Mouse (Mus musculus) liver, embryonic 16.5 days (tissue): ENCODE measurements around the gene Syk. TPM values are rescaled to one million over a fixed set of nuclear protein-coding genes. Genes with fewer than 3 reads are reported as not detected.

ENCODE experiments used
- ATAC-seq: fragments of 200-750 bp; cut with Nextera tagmentation; 2 replicates; pipeline ENCODE4 v1.8.0; 2017; ENCODE audit warnings: low read depth, mild to moderate bottlenecking, moderate number of reproducible peaks, moderate library complexity
- H3K27ac ChIP-seq: fragments of 300-500 bp; sonication (generic); 2 replicates; pipeline ENCODE4 v1.5.1; 2014; ENCODE audit warnings: mild to moderate bottlenecking, low read length
- H3K27me3 ChIP-seq: fragments of 300-500 bp; sonication (generic); 2 replicates; pipeline ENCODE4 v1.6.1; 2014; ENCODE audit warnings: low read depth, low read length, mixed read lengths; ENCODE audit not compliant: control insufficient read depth, insufficient read depth
- H3K36me3 ChIP-seq: fragments of 300-500 bp; sonication (generic); 2 replicates; pipeline ENCODE4 v1.6.1; 2014; ENCODE audit warnings: mild to moderate bottlenecking; ENCODE audit not compliant: control insufficient read depth, insufficient read depth
- H3K4me1 ChIP-seq: fragments of 300-500 bp; sonication (generic); 2 replicates; pipeline ENCODE4 v1.6.1; 2014; ENCODE audit warnings: low read depth, low read length, mixed read lengths; ENCODE audit not compliant: control insufficient read depth
- H3K4me2 ChIP-seq: fragments of 300-500 bp; sonication (generic); 2 replicates; pipeline ENCODE4 v1.6.1; 2014; ENCODE audit warnings: low read depth, low read length, mixed read lengths
- H3K4me3 ChIP-seq: fragments of 300-500 bp; sonication (generic); 2 replicates; pipeline ENCODE4 v1.5.1; 2014; ENCODE audit warnings: low read depth, mild to moderate bottlenecking, low read length
- H3K9ac ChIP-seq: fragments of 300-500 bp; sonication (generic); 2 replicates; pipeline ENCODE4 v1.6.1; 2014; ENCODE audit warnings: low read depth, low read length
- H3K9me3 ChIP-seq: fragments of 300-500 bp; sonication (generic); replicated peaks from 2 replicates; pipeline ENCODE4 v1.6.1; 2016; ENCODE audit warnings: low read length; ENCODE audit not compliant: control insufficient read depth
- WGBS: fragments of 180-500 bp; shearing (Covaris S2); extraction: QIAGEN DNeasy Blood & Tissue Kit; methylation state at CpG from one replicate; pipeline ENCODE4 v1.1.7; 2014; ENCODE audit not compliant: insufficient replicate concordance; 5-methylcytosine and 5-hydroxymethylcytosine counted together
- polyA plus RNA-seq: library from polyadenylated mRNA; unstranded; fragments of >200 nt; fragmentation: Nextera tagmentation; extraction: Ambion mirVana; gene quantifications from 2 replicates; pipeline ENCODE4 v1.2.1, GENCODE M21; 2015

The Syk gene
- polyA plus RNA-seq, 1 experiment from 2014 or later: 5.9 TPM

DNA sequence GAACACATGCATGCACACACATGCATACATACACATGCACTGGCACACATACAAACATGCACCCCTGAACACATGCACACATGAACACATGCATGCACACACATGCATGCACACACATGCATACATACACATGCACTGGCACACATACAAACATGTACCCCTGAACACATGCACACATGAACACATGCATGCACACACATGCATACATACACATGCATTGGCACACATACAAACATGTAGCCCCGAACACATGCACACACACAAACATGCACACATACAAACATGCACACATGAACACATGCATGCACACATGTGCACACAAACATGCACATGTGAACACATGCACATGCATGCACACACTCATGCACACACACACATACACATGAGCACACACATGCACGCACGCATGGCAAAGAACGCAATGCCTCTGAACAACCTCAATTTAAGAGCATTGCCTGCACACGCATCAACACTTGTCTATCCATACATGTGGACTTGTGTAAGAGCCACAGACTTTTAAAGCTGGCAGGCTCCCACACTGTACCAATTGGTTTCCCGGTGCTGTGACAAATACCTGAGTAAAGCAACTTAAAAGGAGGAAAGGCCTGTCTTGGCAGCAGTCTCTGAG is 66.9 kb downstream of the Syk start:
- no peaks in the 10 kb centered on the region for H3K36me3 ChIP-seq
- no peak overlapping the region for H3K4me2 ChIP-seq
- no peak for ATAC-seq
- no peak overlapping the region for H3K4me3 ChIP-seq
- H3K9me3 ChIP-seq: no peaks in the 10 kb centered on the region
- no peak overlapping the region for H3K27ac ChIP-seq
- WGBS: 83% methylated on average over 6 of the region's 6 CpGs
- no peaks in the 10 kb centered on the region for H3K4me1 ChIP-seq
- H3K27me3 ChIP-seq: no peaks in the 10 kb centered on the region
- no peak overlapping the region for H3K9ac ChIP-seq

DNA sequence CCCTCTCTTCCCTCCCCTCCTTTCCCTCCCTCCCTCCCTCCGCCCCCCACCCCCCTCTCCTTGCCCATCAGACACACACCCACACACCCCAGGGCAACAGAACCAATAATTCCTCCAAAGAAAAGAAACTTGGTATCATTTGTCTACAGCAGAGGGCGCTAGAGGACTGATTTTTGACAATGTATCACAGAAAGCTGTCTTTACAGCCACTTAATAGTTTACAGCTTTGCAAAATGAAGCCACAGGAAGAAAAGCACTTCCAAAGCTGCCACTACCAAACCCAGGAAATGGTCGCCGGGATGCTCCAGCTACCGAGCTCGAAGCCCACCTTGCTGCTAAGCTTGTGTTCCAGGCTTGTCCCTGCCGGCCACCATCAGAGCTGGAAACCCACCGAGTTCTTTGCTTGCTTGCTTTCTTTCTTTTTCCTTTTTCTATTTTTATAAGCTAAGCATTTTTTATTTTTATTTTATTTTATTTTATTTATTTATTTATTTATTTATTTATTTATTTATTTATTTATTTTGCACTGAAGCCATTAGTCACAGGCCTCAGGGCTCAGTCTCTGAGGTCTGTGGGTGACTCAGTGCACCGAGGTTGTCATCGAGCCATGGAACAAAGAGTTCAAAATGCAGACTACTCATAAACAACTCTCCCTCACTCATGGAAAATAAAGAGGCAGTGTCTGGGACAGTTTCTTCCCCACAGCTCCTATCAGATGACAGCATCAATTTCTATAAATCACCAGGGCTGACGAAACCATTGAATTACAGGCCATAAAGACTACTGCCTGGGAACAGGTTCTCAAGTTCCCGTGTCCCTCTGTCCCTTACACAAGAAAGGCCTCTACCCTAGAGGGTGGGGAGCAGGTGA is 68.6 kb downstream of the Syk start:
- no peak overlapping the region for H3K27ac ChIP-seq
- 35% methylated on average over 11 of the region's 12 CpGs for WGBS
- no peaks in the 10 kb centered on the region for H3K9me3 ChIP-seq
- H3K4me3 ChIP-seq: no peak overlapping the region
- no peaks in the 10 kb centered on the region for H3K27me3 ChIP-seq
- H3K9ac ChIP-seq: no peak overlapping the region
- no peaks in the 10 kb centered on the region for H3K36me3 ChIP-seq
- no peak for ATAC-seq
- no peaks in the 10 kb centered on the region for H3K4me1 ChIP-seq
- no peak overlapping the region for H3K4me2 ChIP-seq

DNA sequence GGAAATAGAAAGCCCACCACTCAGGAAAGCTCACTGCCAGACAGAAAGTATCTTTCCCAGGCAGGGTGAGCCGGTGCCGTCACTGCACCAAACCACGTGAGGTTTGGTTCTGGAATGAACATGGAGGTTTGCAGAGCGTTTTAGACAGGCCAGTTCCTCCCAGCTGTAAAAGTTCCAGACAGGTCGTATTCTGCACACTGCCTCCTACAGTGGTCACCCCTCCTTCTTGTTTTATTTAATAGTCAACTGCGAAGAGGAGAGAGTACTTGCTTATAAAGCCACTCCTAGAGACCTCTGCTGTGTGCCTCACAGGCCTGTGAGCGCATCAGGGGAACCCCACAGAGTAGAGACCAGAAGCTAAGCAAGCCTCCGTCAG is 69.3 kb downstream of the Syk start:
- no peaks in the 10 kb centered on the region for H3K36me3 ChIP-seq
- 61% methylated on average over 8 of the region's 8 CpGs for WGBS
- ATAC-seq: no peak
- H3K4me2 ChIP-seq: no peak overlapping the region
- no peaks in the 10 kb centered on the region for H3K9me3 ChIP-seq
- H3K27ac ChIP-seq: no peak overlapping the region
- no peak overlapping the region for H3K4me3 ChIP-seq
- H3K4me1 ChIP-seq: no peaks in the 10 kb centered on the region
- no peaks in the 10 kb centered on the region for H3K27me3 ChIP-seq
- H3K9ac ChIP-seq: no peak overlapping the region

DNA sequence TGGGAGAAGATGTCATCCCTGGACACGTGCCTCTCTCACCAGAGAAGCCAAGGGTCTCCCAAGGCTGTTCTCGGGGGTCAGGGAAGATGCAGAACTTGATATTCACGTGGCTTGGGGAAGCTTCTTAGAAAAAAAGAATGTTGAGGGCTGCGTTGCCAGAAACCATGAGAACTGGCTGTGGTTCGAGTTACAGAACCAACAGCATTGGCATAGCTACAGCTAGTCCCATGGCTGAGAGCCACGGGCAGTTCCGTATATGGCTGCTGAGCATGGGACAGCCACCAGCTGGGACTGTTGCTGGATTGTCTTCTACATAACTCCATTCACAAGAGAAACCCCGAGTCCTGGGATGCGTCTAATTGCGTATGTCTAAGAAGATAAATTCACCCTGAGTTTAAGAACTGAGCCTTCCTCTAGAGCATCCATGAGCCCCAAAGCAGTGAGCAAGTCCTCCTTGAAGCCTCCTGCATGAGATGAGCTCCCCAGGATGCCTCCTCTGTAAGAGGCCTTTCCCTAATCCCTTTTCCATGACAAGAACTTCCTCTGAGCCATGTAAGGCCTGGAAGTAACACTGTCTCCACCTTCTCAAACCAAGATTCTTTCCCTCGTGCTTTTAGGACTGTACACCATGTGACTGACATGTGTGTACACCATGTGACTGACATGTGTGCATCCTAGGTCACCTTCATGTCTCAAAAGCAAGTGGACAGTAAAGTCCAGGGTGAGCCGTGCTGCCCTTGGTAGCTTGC is 71.3 kb downstream of the Syk start:
- H3K9ac ChIP-seq: no peak overlapping the region
- 51% methylated on average over 12 of the region's 12 CpGs for WGBS

DNA sequence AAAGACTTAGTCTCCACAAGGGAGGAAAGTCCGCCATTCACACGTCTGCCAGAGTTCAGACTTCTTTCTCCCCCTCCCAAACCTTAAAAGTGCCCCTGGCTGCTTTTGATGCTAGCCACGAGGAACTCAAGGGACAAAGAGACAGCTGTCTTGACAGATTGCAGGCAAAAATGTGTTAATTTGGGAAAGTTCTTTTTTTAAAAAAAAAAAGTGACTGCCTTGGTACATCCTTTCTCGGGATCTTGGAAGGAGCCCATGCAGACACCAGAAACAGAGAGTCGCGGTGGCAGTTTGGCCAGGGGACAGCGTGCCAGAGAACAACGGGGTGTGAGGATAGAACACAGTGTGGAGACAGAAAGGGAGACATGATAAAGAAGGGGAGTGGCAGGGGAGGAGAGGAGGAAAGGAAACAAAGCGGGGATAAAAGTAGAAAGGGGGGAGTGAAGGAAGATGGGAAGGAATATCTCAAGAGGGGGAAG is 71.9 kb downstream of the Syk start:
- no peaks in the 10 kb centered on the region for H3K9me3 ChIP-seq
- WGBS: 33% methylated on average over 9 of the region's 9 CpGs
- ATAC-seq: no peak
- H3K27ac ChIP-seq: no peak overlapping the region
- no peaks in the 10 kb centered on the region for H3K27me3 ChIP-seq
- no peaks in the 10 kb centered on the region for H3K36me3 ChIP-seq
- H3K4me2 ChIP-seq: no peak overlapping the region
- H3K4me1 ChIP-seq: no peaks in the 10 kb centered on the region
- no peak overlapping the region for H3K9ac ChIP-seq
- H3K4me3 ChIP-seq: no peak overlapping the region

More for the DNA sequence above, 71.3 kb downstream of the Syk start:
- Histone ChIP-seq H3K27ac (no peak overlapping the region), H3K36me3 (no peaks in the 10 kb centered on the region), H3K9me3 (no peaks in the 10 kb centered on the region), H3K4me2 (no peak overlapping the region), H3K4me1 (no peaks in the 10 kb centered on the region), H3K4me3 (no peak overlapping the region), H3K27me3 (no peaks in the 10 kb centered on the region)
- ATAC-seq: no peak

DNA sequence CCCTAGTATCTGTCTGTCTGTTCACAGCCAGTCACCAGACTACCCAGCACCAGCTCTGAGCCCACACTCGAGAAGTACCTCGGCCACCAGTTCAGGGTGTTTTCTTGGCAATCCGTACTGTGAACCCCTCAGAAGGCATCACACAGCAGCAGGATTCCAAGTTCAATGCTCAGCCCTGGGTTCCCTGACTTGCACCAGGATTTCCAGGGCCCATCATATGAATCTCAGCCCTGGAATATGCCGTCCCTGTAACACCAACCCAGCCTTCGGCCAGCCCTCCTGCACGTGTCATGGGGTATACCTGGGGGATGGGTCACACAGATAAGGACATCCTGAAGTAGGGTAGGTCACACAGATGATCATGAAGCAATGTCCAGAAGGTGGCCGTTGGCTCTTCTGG is 75.0 kb downstream of the Syk start:
- Histone ChIP-seq H3K9ac (no peak overlapping the region), H3K9me3 (no peaks in the 10 kb centered on the region), H3K27me3 (no peaks in the 10 kb centered on the region), H3K4me1 (no peaks in the 10 kb centered on the region), H3K36me3 (no peaks in the 10 kb centered on the region), H3K4me2 (no peak overlapping the region), H3K4me3 (no peak overlapping the region), H3K27ac (no peak overlapping the region)
- WGBS: 66% methylated on average over 7 of the region's 7 CpGs
- no peak for ATAC-seq

DNA sequence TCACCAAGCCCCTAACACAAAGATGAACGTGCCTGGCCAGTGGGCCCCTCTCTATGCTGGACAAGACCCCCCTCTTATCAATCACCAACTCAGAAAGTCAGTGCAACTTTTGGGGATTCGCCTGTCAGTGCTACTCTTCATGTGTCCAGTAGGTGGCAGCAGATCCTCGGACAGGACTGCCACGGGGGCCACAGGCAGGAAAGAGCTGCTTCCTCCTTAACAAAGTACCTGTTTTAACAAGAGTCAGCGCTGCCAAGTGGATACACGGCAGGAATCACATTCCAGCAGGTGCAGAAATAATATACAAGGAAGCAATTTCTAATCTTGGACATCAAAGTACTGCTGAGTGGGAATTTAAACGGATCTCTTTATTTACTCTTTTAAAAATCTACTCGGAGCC is 75.5 kb downstream of the Syk start:
- Histone ChIP-seq H3K4me1 (no peaks in the 10 kb centered on the region), H3K9me3 (no peaks in the 10 kb centered on the region), H3K4me3 (no peak overlapping the region), H3K4me2 (no peak overlapping the region), H3K27ac (no peak overlapping the region), H3K27me3 (no peaks in the 10 kb centered on the region), H3K36me3 (no peaks in the 10 kb centered on the region), H3K9ac (no peak overlapping the region)
- no peak for ATAC-seq
- WGBS: 10% methylated on average over 8 of the region's 8 CpGs

DNA sequence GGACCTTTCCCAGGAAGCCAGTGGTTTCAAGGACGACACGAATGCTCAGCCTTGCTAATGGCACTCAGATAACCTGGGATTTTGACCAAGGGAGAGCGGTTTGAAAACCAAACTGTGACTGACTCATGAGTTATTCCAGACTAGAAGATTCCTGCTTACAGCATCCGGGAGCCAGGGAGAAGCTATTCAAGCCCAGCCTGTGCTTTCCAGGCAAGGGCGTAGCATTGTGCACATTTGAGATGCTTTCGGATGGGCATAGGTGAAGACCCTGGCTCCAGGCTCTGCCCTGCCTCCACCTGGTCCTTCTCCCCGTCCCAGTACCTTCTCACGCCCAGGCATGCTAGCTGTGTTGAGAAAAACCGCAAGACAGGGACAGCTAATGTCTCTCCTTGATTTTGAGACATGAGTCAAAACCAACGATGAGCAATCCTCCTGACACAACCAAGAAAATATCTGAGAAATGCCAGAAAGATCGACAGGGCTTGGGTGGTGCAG is 76.2 kb downstream of the Syk start:
- Histone ChIP-seq H3K9me3 (no peaks in the 10 kb centered on the region), H3K4me3 (no peak overlapping the region), H3K9ac (no peak overlapping the region), H3K27me3 (no peaks in the 10 kb centered on the region), H3K27ac (no peak overlapping the region), H3K4me2 (no peak overlapping the region), H3K4me1 (no peaks in the 10 kb centered on the region), H3K36me3 (no peaks in the 10 kb centered on the region)
- 66% methylated on average over 11 of the region's 11 CpGs for WGBS
- ATAC-seq: no peak
